In the genomic region with DNA sequence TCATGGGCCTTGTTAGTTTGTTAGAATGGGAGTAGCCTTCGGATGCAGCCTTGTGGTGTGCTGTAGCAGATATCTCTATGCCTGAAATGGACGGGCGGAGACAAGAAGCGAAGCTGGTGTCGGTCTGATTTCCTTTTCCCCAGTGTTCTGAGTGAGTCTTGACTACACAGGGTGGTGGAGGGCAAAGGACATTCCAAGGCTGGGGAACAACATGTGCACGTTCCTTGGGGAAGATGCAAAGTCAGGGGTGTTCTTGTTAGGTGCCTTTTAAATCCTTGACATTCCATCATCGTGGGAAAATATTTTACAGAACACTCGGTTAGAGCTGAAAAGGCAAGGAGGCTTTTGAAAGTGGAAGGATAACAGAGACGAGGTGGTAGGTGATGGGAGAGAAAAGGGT, we compare ENCODE assay signal across 20 mouse cellular contexts. TPM values are rescaled to one million over a fixed set of nuclear protein-coding genes. Genes with fewer than 3 reads are reported as not detected.
A peak's percentile ranks its signal among the peaks of the same experiment; 100 is the strongest.
DNase-seq lines count a peak whose midpoint lies in the region; ATAC-seq and TF ChIP-seq lines count a peak whose summit lies in the region.
"Had no signal": no experiment of that assay in that cellular context is flagged by ENCODE, and none has a peak within 500 bp of the region (broad histone marks: within the 10 kb centered on the region; RNA-seq: fewer than 3 reads in every experiment).

No protein-coding gene starts in this region.

- no peak overlapping the region for H3K4me3 ChIP-seq in kidney, adult 2 months (ENCODE audit: insufficient read depth, low read depth, low read length)
- no peak overlapping the region for H3K4me3 ChIP-seq in kidney, embryonic 14.5 days (ENCODE audit: low read length)
- H3K4me3 ChIP-seq: embryonic facial prominence, embryonic 13.5 days; forebrain, embryonic 12.5 days; heart, embryonic 12.5 days; hindbrain, embryonic 12.5 days had no signal

- WGBS in kidney, adult 2 months: 40% methylated on average over 9 of the region's 9 CpGs
- WGBS in kidney, embryonic 14.5 days: 89% methylated on average over 9 of the region's 9 CpGs

- no peaks in the 10 kb centered on the region for H3K27me3 ChIP-seq in kidney, adult 2 months (replicated peaks; ENCODE audit: control insufficient read depth, insufficient read depth, low read length)
- H3K27me3 ChIP-seq in kidney, embryonic 14.5 days (ENCODE audit: control insufficient read depth, insufficient read depth, low read length): no peaks in the 10 kb centered on the region
- H3K27me3 ChIP-seq: embryonic facial prominence, embryonic 13.5 days; forebrain, embryonic 12.5 days; heart, embryonic 12.5 days; hindbrain, embryonic 12.5 days; Patski had no signal

- no peaks in the 10 kb centered on the region for H3K9me3 ChIP-seq in kidney, embryonic 14.5 days (ENCODE audit: control insufficient read depth, low read length)
- H3K9me3 ChIP-seq: embryonic facial prominence, embryonic 13.5 days; forebrain, embryonic 12.5 days; hindbrain, embryonic 12.5 days had no signal

- H3K36me3 ChIP-seq in kidney, adult 2 months (ENCODE audit: control insufficient read depth, insufficient read depth, low read length): no peaks in the 10 kb centered on the region
- H3K36me3 ChIP-seq in kidney, embryonic 14.5 days (ENCODE audit: control insufficient read depth, insufficient read depth, low read length): no peaks in the 10 kb centered on the region
- H3K36me3 ChIP-seq: embryonic facial prominence, embryonic 13.5 days; forebrain, embryonic 12.5 days; hindbrain, embryonic 12.5 days had no signal

- ATAC-seq in kidney, embryonic 14.5 days (ENCODE audit: low FRiP score, low TSS enrichment): no peak
- ATAC-seq: activated CD4-positive, CD25-positive, alpha-beta regulatory T cell, adult 4 months; forebrain, embryonic 16.5 days; Patski had no signal

- peaks cover 45% of the 10 kb centered on the region for H3K4me1 ChIP-seq in kidney, adult 2 months (ENCODE audit: control insufficient read depth, insufficient read depth, low read length)
- peaks cover 15% of the 10 kb centered on the region for H3K4me1 ChIP-seq in kidney, embryonic 14.5 days (ENCODE audit: control insufficient read depth, insufficient read depth, low read length)
- H3K4me1 ChIP-seq: forebrain, embryonic 12.5 days had no signal

- DNase-seq in kidney, adult 2 months: peak; percentile 66
- peak; percentile 58 for DNase-seq in kidney, postnatal 14 days
- DNase-seq in kidney, postnatal 10 days: no peak
- peak; percentile 70 for DNase-seq in lung, postnatal 25 days (ENCODE audit: low spot score)
- no peak for DNase-seq in lung, postnatal 36 days
- DNase-seq in urinary bladder, postnatal 10 days (ENCODE audit: low spot score): no peak
- DNase-seq: adrenal gland, postnatal 14 days; cerebellum, adult 18-20 months; cerebellum, adult 9-11 months; cerebellum, postnatal 36 days; gastrocnemius, postnatal 25 days; heart, postnatal 4 days had no signal

- TF ChIP-seq POLR2A in kidney, adult 2 months (IDR thresholded peaks at IDR 0.05; ENCODE audit: low read depth, low read length): no peak

- no peak overlapping the region for H3K4me2 ChIP-seq in kidney, embryonic 14.5 days (replicated peaks; ENCODE audit: low read depth, low read length)
- H3K4me2 ChIP-seq: embryonic facial prominence, embryonic 13.5 days; forebrain, embryonic 12.5 days; heart, embryonic 12.5 days; hindbrain, embryonic 12.5 days had no signal

- no peak overlapping the region for H3K27ac ChIP-seq in kidney, adult 2 months (ENCODE audit: insufficient read depth, low read depth, low read length)
- no peak overlapping the region for H3K27ac ChIP-seq in kidney, embryonic 14.5 days (ENCODE audit: low read depth, low read length)
- H3K27ac ChIP-seq: embryonic facial prominence, embryonic 13.5 days; forebrain, embryonic 12.5 days; hindbrain, embryonic 12.5 days had no signal

- no peak for TF ChIP-seq CTCF in kidney, adult 2 months (conservative IDR thresholded peaks at IDR 0.05; ENCODE audit: insufficient read depth, insufficient read length, low read depth, low read length)

- H3K9ac ChIP-seq in kidney, embryonic 14.5 days (ENCODE audit: low read depth, low read length): no peak overlapping the region
- H3K9ac ChIP-seq: embryonic facial prominence, embryonic 13.5 days; forebrain, embryonic 12.5 days; heart, embryonic 12.5 days; hindbrain, embryonic 12.5 days had no signal

RNA-seq across cellular contexts. Expression of a gene that starts 31.8 kb away (rescaled TPM):
- 216 and 304 TPM in 2 replicates for polyA plus RNA-seq in kidney, adult 2 months (2012; rRNA removed)
- 169 and 322 TPM in 2 replicates for polyA plus RNA-seq in kidney, embryonic 14.5 days (2014; fragmentation: Nextera tagmentation; extraction: Ambion mirVana)
- polyA plus RNA-seq: activated CD4-positive, CD25-positive, alpha-beta regulatory T cell, adult 4 months had no signal

RNA-seq across cellular contexts. Expression of a gene that starts 31.9 kb away (rescaled TPM):
- polyA plus RNA-seq in kidney, adult 2 months (2012; rRNA removed): 75.6 and 83.5 TPM in 2 replicates
- 45.1 and 82.2 TPM in 2 replicates for polyA plus RNA-seq in kidney, embryonic 14.5 days (2014; fragmentation: Nextera tagmentation; extraction: Ambion mirVana)
- polyA plus RNA-seq: activated CD4-positive, CD25-positive, alpha-beta regulatory T cell, adult 4 months had no signal

Comparison
In these comparisons a context has a peak if more than half of its experiments do, and no peak if none do; other contexts are left out.
1. DNase-seq: peak in kidney, adult 2 months (single experiment), kidney, postnatal 14 days (single experiment) and lung, postnatal 25 days (single experiment); none in kidney, postnatal 10 days (single experiment), lung, postnatal 36 days (single experiment) and urinary bladder, postnatal 10 days (single experiment).